Mouse (Mus musculus): Measurements from ENCODE around the gene H2afy2.

DNA sequence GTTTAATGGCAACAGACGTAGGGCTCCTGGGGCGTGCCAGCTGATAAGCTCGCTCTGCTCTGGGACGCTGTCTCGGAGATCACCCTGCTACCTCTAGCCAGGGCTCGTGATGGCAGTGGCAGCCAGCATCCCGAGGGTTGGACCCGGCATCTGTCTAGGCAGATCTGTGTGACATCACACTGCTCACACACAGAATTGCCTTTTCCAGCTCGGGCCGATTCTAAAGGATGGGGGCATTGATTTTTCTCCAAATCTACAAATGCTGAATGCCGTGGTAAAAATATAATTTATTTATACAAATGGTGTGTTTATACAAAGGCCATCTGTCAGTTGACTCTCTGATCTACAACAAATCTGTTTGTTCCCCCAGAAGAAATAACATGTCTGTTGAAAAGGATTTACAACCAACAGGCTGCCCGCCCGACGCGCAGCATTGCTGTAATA lies 14.2 kb upstream of the H2afy2 start:
- TF ChIP-seq EP300 (IDR thresholded peaks at IDR 0.05; ENCODE audit: low read length), result no peak
- TF ChIP-seq BHLHE40 (IDR thresholded peaks at IDR 0.05; ENCODE audit: low read depth, low read length), result no peak
- TF ChIP-seq POLR2A (IDR thresholded peaks at IDR 0.05; ENCODE audit: low read depth, low read length), result no peak

All from CH12.LX (cell line).